Mouse (Mus musculus): Measurements from ENCODE around the gene Dffb. TPM values are rescaled to one million over a fixed set of nuclear protein-coding genes. Genes with fewer than 3 reads are reported as not detected.

Gene Dffb
- total RNA-seq (2021), result 10 to 100 TPM; 12.7 to 14.8 TPM
- long read RNA-seq, experiment 1, partial matches to known transcripts, result 1 of 7 reads
- long read RNA-seq, experiment 1, other reads (novel, unspliced or antisense), result 3 of 7 reads
- long read RNA-seq, experiment 2, partial matches to known transcripts, result 2 of 5 reads
- long read RNA-seq, experiment 2, other reads (novel, unspliced or antisense), result 1 of 5 reads

GRCm38 (mm10) chr4:153974431-153975291 lies at the start of gene Dffb, which contains the start of gene Cep104:
Gene Dffb, minus strand, starts transcription at chr4:153975126.
Gene Cep104, plus strand, starts transcription at chr4:153975194.
- DNase-seq (ENCODE audit: low spot score in 2 of 2), result peak; percentile 95

GRCm38 (mm10) chr4:154023754-154024601 lies 49.1 kb upstream of the Dffb start:
- DNase-seq (ENCODE audit: low spot score in 2 of 2), result peak; percentile 39 to 61

GRCm38 (mm10) chr4:154022844-154023243 lies 47.9 kb upstream of the Dffb start:
- DNase-seq (ENCODE audit: low spot score in 2 of 2), result no peak

- DNase-seq (ENCODE audit: low spot score in 2 of 2), result peak in 1 of 2 experiments; percentile 34
Observed at GRCm38 (mm10) chr4:154022407-154022806, 47.5 kb upstream of the Dffb start.

- DNase-seq (ENCODE audit: low spot score in 2 of 2), result no peak
Observed at GRCm38 (mm10) chr4:154021432-154021831, 46.5 kb upstream of the Dffb start.

- DNase-seq (ENCODE audit: low spot score in 2 of 2), result peak; percentile 37 to 61
Observed at GRCm38 (mm10) chr4:154019571-154019970, 44.6 kb upstream of the Dffb start.

GRCm38 (mm10) chr4:154015476-154015875 lies 40.5 kb upstream of the Dffb start:
- DNase-seq (ENCODE audit: low spot score in 2 of 2), result no peak

- no peak for DNase-seq (ENCODE audit: low spot score in 2 of 2)
Observed at GRCm38 (mm10) chr4:154012132-154012882, 37.4 kb upstream of the Dffb start.

GRCm38 (mm10) chr4:154011646-154012089 lies 36.7 kb upstream of the Dffb start, which contains the start of gene Lrrc47:
Gene Lrrc47, plus strand, starts transcription at chr4:154011731.
- DNase-seq (ENCODE audit: low spot score in 2 of 2), result peak; percentile 85 to 88

GRCm38 (mm10) chr4:154010907-154011645 lies 36.1 kb upstream of the Dffb start:
- no peak for DNase-seq (ENCODE audit: low spot score in 2 of 2)

- DNase-seq (ENCODE audit: low spot score in 2 of 2), result no peak
Observed at GRCm38 (mm10) chr4:154007759-154008158, 32.8 kb upstream of the Dffb start.

GRCm38 (mm10) chr4:154006264-154006663 lies 31.3 kb upstream of the Dffb start:
- DNase-seq (ENCODE audit: low spot score in 2 of 2), result no peak

- peak in 1 of 2 experiments; percentile 31 for DNase-seq (ENCODE audit: low spot score in 2 of 2)
Observed at GRCm38 (mm10) chr4:154005488-154005887, 30.6 kb upstream of the Dffb start.

GRCm38 (mm10) chr4:153993505-153993904 lies 18.6 kb upstream of the Dffb start:
- DNase-seq (ENCODE audit: low spot score in 2 of 2), result no peak

- no peak for DNase-seq (ENCODE audit: low spot score in 2 of 2)
Observed at GRCm38 (mm10) chr4:153992715-153993114, 17.8 kb upstream of the Dffb start.

- peak in 1 of 2 experiments; percentile 44 for DNase-seq (ENCODE audit: low spot score in 2 of 2)
Observed at GRCm38 (mm10) chr4:153980470-153980869, 5.5 kb upstream of the Dffb start.

GRCm38 (mm10) chr4:153979243-153979642 lies 4.3 kb upstream of the Dffb start:
- no peak for DNase-seq (ENCODE audit: low spot score in 2 of 2)

- DNase-seq (ENCODE audit: low spot score in 2 of 2), result no peak
Observed at GRCm38 (mm10) chr4:153975768-153976167, 842 bp upstream of the Dffb start.

GRCm38 (mm10) chr4:153975292-153975662 lies 351 bp upstream of the Dffb start:
- DNase-seq (ENCODE audit: low spot score in 2 of 2), result no peak

- no peak for DNase-seq (ENCODE audit: low spot score in 2 of 2)
Observed at GRCm38 (mm10) chr4:153968063-153968462, 6.9 kb downstream of the Dffb start.

Data from left cerebral cortex, adult 18-20 months (tissue).